Mouse (Mus musculus) neural tube, embryonic 14.5 days (tissue): ENCODE measurements around the gene Zc3h10. TPM values are rescaled to one million over a fixed set of nuclear protein-coding genes. Genes with fewer than 3 reads are reported as not detected.
A peak's percentile ranks its signal among the peaks of the same experiment; 100 is the strongest.

Experiments used
- ATAC-seq: fragments of 200-750 bp; cut with Nextera tagmentation; 2 replicates; pipeline ENCODE4 v1.8.0; 2017; ENCODE audit warnings: low read depth, mild to moderate bottlenecking, moderate TSS enrichment, moderate library complexity
- H3K27ac ChIP-seq: fragments of 300-500 bp; sonication (generic); 2 replicates; pipeline ENCODE4 v1.5.1; 2014; ENCODE audit warnings: low read depth, mild to moderate bottlenecking, control low read depth, low read length, moderate library complexity, mixed read lengths
- H3K27me3 ChIP-seq: fragments of 300-500 bp; sonication (generic); 2 replicates; pipeline ENCODE4 v1.6.1; 2014; ENCODE audit warnings: low read length; ENCODE audit not compliant: control insufficient read depth, insufficient read depth
- H3K36me3 ChIP-seq: fragments of 300-500 bp; sonication (generic); 2 replicates; pipeline ENCODE4 v1.6.1; 2014; ENCODE audit warnings: low read length, mixed read lengths; ENCODE audit not compliant: control insufficient read depth, insufficient read depth
- H3K4me1 ChIP-seq: fragments of 300-500 bp; sonication (generic); 2 replicates; pipeline ENCODE4 v1.6.1; 2014; ENCODE audit warnings: low read length; ENCODE audit not compliant: control insufficient read depth, insufficient read depth
- H3K4me2 ChIP-seq: fragments of 300-500 bp; sonication (generic); 2 replicates; pipeline ENCODE4 v1.6.1; 2014; ENCODE audit warnings: mild to moderate bottlenecking, low read depth, low read length, control low read depth
- H3K4me3 ChIP-seq: fragments of 300-500 bp; sonication (generic); 2 replicates; pipeline ENCODE4 v1.5.1; 2014; ENCODE audit warnings: low read depth, low read length, control low read depth, mixed read lengths
- H3K9ac ChIP-seq: fragments of 300-500 bp; sonication (generic); replicated peaks from 2 replicates; pipeline ENCODE4 v1.6.1; 2014; ENCODE audit warnings: low read depth, mild to moderate bottlenecking, control low read depth, low read length, mixed read lengths
- H3K9me3 ChIP-seq: fragments of 300-500 bp; sonication (generic); 2 replicates; pipeline ENCODE4 v1.6.1; 2016; ENCODE audit warnings: low read length; ENCODE audit not compliant: control insufficient read depth
- WGBS: fragments of 180-500 bp; shearing (Covaris S2); extraction: QIAGEN DNeasy Blood & Tissue Kit; methylation state at CpG from one replicate; pipeline ENCODE4 v1.1.7; 2014; 5-methylcytosine and 5-hydroxymethylcytosine counted together
- polyA plus RNA-seq: library from polyadenylated mRNA; unstranded; fragments of >200 nt; fragmentation: Nextera tagmentation; extraction: Ambion mirVana; gene quantifications from 2 replicates; pipeline ENCODE4 v1.2.1, GENCODE M21; 2014

The Zc3h10 gene
- polyA plus RNA-seq, 1 experiment from 2014 or later: 11.7 TPM

GRCm38 (mm10) chr10:128536266-128536940 is 11.2 kb downstream of the Zc3h10 start:
- Histone ChIP-seq H3K9me3 (no peaks in the 10 kb centered on the region), H3K9ac (no peak overlapping the region), H3K36me3 (no peaks in the 10 kb centered on the region), H3K27me3 (no peaks in the 10 kb centered on the region), H3K27ac (no peak overlapping the region), H3K4me3 (no peak overlapping the region), H3K4me2 (peak overlapping the region; percentile 32; the same call in 1 of the 2 replicates), H3K4me1 (no peaks in the 10 kb centered on the region)
- WGBS: 16% methylated on average over 18 of the region's 18 CpGs
- peak; percentile 94 for ATAC-seq

GRCm38 (mm10) chr10:128535624-128536265 is 11.8 kb downstream of the Zc3h10 start:
- Histone ChIP-seq H3K9ac (no peak overlapping the region), H3K4me1 (no peaks in the 10 kb centered on the region), H3K9me3 (no peaks in the 10 kb centered on the region), H3K4me3 (no peak overlapping the region), H3K27ac (no peak overlapping the region), H3K27me3 (no peaks in the 10 kb centered on the region), H3K4me2 (peak overlapping the region; percentile 32; the same call in 1 of the 2 replicates), H3K36me3 (no peaks in the 10 kb centered on the region)
- WGBS: 73% methylated on average over 4 of the region's 4 CpGs
- no peak for ATAC-seq

GRCm38 (mm10) chr10:128535206-128535605 is 12.4 kb downstream of the Zc3h10 start:
- H3K4me3 ChIP-seq: no peak overlapping the region
- H3K9ac ChIP-seq: no peak overlapping the region
- H3K36me3 ChIP-seq: no peaks in the 10 kb centered on the region
- H3K9me3 ChIP-seq: no peaks in the 10 kb centered on the region
- H3K27me3 ChIP-seq: no peaks in the 10 kb centered on the region
- 86% methylated on average over 2 of the region's 2 CpGs for WGBS
- no peak overlapping the region for H3K27ac ChIP-seq
- ATAC-seq: no peak
- H3K4me1 ChIP-seq: no peaks in the 10 kb centered on the region
- no peak overlapping the region for H3K4me2 ChIP-seq

GRCm38 (mm10) chr10:128526366-128527356 is 20.9 kb downstream of the Zc3h10 start:
- Histone ChIP-seq H3K4me2 (peak overlapping the region; percentile 99), H3K4me1 (peaks cover 7% of the 10 kb centered on the region; the same call in 1 of the 2 replicates), H3K4me3 (peak overlapping the region; percentile 65), H3K27ac (no peak overlapping the region), H3K36me3 (no peaks in the 10 kb centered on the region), H3K27me3 (no peaks in the 10 kb centered on the region), H3K9me3 (no peaks in the 10 kb centered on the region), H3K9ac (no peak overlapping the region)
- no peak for ATAC-seq
- WGBS: 31% methylated on average over 28 of the region's 28 CpGs

- no peaks in the 10 kb centered on the region for H3K9me3 ChIP-seq
- no peaks in the 10 kb centered on the region for H3K36me3 ChIP-seq
- WGBS: under 1% methylated on average over 36 of the region's 37 CpGs
- ATAC-seq: peak; percentile 96
- H3K27me3 ChIP-seq: no peaks in the 10 kb centered on the region
- peak within 1 kb of the TSS; percentile 99 for H3K4me2 ChIP-seq
- peak within 1 kb of the TSS; percentile 60 for H3K27ac ChIP-seq
- peak within 1 kb of the TSS; percentile 62 for H3K9ac ChIP-seq
- H3K4me3 ChIP-seq: peak within 1 kb of the TSS; percentile 65
- peaks cover 7% of the 10 kb centered on the region; the same call in 1 of the 2 replicates for H3K4me1 ChIP-seq
These were observed 21.8 kb downstream of the Zc3h10 start, which contains the start of gene Esyt1 for GRCm38 (mm10) chr10:128525671-128526308. TSS of gene Esyt1 (minus strand) at chr10:128525871.

GRCm38 (mm10) chr10:128524732-128525662 is 22.6 kb downstream of the Zc3h10 start:
- H3K4me2 ChIP-seq: peak overlapping the region; percentile 99
- peak overlapping the region; percentile 60 for H3K27ac ChIP-seq
- peaks cover 7% of the 10 kb centered on the region; the same call in 1 of the 2 replicates for H3K4me1 ChIP-seq
- WGBS: under 1% methylated on average over 56 of the region's 58 CpGs
- no peaks in the 10 kb centered on the region for H3K9me3 ChIP-seq
- ATAC-seq: peak; percentile 41
- peak overlapping the region; percentile 62 for H3K9ac ChIP-seq
- no peaks in the 10 kb centered on the region for H3K27me3 ChIP-seq
- H3K4me3 ChIP-seq: peak overlapping the region; percentile 65
- H3K36me3 ChIP-seq: no peaks in the 10 kb centered on the region

GRCm38 (mm10) chr10:128524111-128524731 is 23.4 kb downstream of the Zc3h10 start:
- Histone ChIP-seq H3K27me3 (no peaks in the 10 kb centered on the region), H3K36me3 (no peaks in the 10 kb centered on the region), H3K4me3 (peak overlapping the region; percentile 65), H3K9me3 (no peaks in the 10 kb centered on the region), H3K9ac (peak overlapping the region; percentile 62), H3K27ac (peak overlapping the region; percentile 56), H3K4me1 (peaks cover 7% of the 10 kb centered on the region; the same call in 1 of the 2 replicates), H3K4me2 (peak overlapping the region; percentile 99)
- 13% methylated on average over 11 of the region's 11 CpGs for WGBS
- no peak for ATAC-seq
